Mouse (Mus musculus): ENCODE results near the gene Acp4.
"Not testable (repeated sequence)": the region's sequence is repeated elsewhere in the genome, so short reads cannot be mapped to it uniquely, and the experiment has no call there.

Acp4 gene

DNA sequence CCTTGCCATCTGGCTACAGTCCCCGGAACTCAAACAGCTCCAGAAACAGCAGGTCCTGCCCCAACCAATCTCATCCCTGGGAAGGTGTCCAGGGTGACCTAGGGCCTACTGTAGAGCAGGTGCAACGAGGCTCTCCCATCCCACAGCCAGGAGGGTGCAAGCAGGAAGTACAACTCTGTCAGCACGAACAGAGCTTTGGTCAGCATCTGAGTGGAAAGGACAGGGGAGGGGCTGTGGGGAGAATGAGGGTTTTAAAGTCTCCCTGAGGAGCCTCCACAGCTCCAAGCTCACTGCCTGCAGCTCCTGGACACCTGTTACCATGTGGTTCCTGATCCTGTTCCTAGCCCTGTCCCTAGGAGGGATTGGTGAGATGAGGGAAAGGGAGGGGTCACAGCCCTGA is 50.0 kb downstream of the Acp4 start, which contains the start of gene Klk1b4:
TSS of gene Klk1b4 (plus strand) at position 301 of the 400 bp plus-strand sequence.
- in situ Hi-C loops (cut with MboI, MseI): not testable (repeated sequence)
